Mouse (Mus musculus) liver, embryonic 13.5 days (tissue): ENCODE measurements around the gene 4933415A04Rik. TPM values are rescaled to one million over a fixed set of nuclear protein-coding genes. Genes with fewer than 3 reads are reported as not detected.
A peak's percentile ranks its signal among the peaks of the same experiment; 100 is the strongest.

Experiments
- ATAC-seq: fragments of 200-750 bp; cut with Nextera tagmentation; 2 replicates; pipeline ENCODE4 v1.8.0; 2017; ENCODE audit warnings: low read depth, mild to moderate bottlenecking, moderate number of reproducible peaks, moderate library complexity
- DNase-seq: peaks from one replicate; pipeline ENCODE4 v3.0.0; 2022
- H3K27ac ChIP-seq: fragments of 300-500 bp; sonication (generic); 2 replicates; pipeline ENCODE4 v1.5.1; 2015; ENCODE audit warnings: moderate library complexity, mild to moderate bottlenecking, inconsistent platforms
- H3K27me3 ChIP-seq: fragments of 300-500 bp; sonication (generic); 2 replicates; pipeline ENCODE4 v1.6.1; 2015; ENCODE audit warnings: mild to moderate bottlenecking, inconsistent platforms
- H3K36me3 ChIP-seq: fragments of 300-500 bp; sonication (generic); 2 replicates; pipeline ENCODE4 v1.6.1; 2015; ENCODE audit warnings: mild to moderate bottlenecking, inconsistent platforms
- H3K4me1 ChIP-seq: fragments of 300-500 bp; sonication (generic); replicated peaks from 2 replicates; pipeline ENCODE4 v1.6.1; 2015; ENCODE audit warnings: inconsistent platforms
- H3K4me2 ChIP-seq: fragments of 300-500 bp; sonication (generic); 2 replicates; pipeline ENCODE4 v1.6.1; 2015; ENCODE audit warnings: inconsistent platforms, mild to moderate bottlenecking, moderate library complexity
- H3K4me3 ChIP-seq: fragments of 300-500 bp; sonication (generic); replicated peaks from 2 replicates; pipeline ENCODE4 v1.5.1; 2015; ENCODE audit warnings: mild to moderate bottlenecking, inconsistent platforms
- H3K9ac ChIP-seq: fragments of 300-500 bp; sonication (generic); 2 replicates; pipeline ENCODE4 v1.6.1; 2015; ENCODE audit warnings: mild to moderate bottlenecking, inconsistent platforms
- H3K9me3 ChIP-seq: fragments of 300-500 bp; sonication (generic); replicated peaks from 2 replicates; pipeline ENCODE4 v1.6.1; 2016; ENCODE audit warnings: inconsistent platforms
- WGBS: fragments of 180-500 bp; shearing (Covaris S2); methylation state at CpG from one replicate; pipeline ENCODE4 v1.1.7; 2015; ENCODE audit not compliant: insufficient replicate concordance; 5-methylcytosine and 5-hydroxymethylcytosine counted together
- polyA plus RNA-seq: library from polyadenylated mRNA; unstranded; fragments of >200 nt; fragmentation: Nextera tagmentation; extraction: Ambion mirVana; gene quantifications from 2 replicates; pipeline ENCODE4 v1.2.1, GENCODE M21; 2015

Gene 4933415A04Rik
- polyA plus RNA-seq = 0.73 and 0.93 TPM in 2 replicates

DNA sequence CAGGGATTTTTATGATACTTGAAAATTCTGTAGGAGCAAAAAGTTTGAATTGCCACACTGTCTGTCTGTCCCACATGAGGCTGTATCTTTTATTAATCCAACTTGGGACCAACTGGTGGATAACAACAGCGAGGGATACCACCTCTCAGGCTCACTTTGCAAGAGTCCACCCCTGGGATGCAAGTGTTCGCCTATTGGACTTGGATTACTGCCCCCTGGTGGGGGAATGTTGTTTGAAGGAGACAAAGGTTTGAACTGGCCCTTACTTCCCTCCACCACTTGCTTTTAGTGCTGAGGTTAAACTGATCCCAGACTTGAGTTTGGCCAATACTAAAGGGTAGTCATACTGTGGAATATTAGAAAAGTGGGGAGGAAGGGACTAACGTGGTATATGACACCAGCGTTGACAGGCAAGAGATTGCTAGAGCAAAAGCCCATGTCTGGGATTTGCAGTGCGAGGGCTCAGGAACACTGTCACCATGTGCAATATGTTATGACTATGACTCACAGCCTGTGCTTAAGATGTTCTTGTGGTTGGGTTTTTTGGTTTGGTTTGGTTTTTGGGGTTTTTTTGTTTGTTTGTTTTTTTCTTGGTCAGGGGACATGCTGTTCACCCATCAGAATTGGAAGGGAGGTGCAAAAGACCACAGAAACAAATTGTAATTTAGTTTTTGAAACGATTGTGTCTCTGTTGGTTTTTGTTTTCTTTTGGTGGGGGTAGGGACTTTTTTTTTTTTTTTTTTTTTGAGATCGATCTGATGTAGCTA is at the start of gene 4933415A04Rik:
4933415A04Rik (plus strand) TSS at position 717 of the 767 bp plus-strand sequence.
- H3K27ac ChIP-seq = no peak within 1 kb of the TSS
- H3K4me3 ChIP-seq = no peak within 1 kb of the TSS
- ATAC-seq (no peak), DNase-seq (peak; percentile 19)
- H3K9ac ChIP-seq = no peak within 1 kb of the TSS
- H3K27me3 ChIP-seq = no peaks in the 10 kb centered on the region
- WGBS = 51% methylated on average over 7 of the region's 7 CpGs
- no peaks in the 10 kb centered on the region for H3K9me3 ChIP-seq
- no peak within 1 kb of the TSS for H3K4me2 ChIP-seq
- H3K4me1 ChIP-seq = no peaks in the 10 kb centered on the region
- 0 out of 2 replicates have a peak, but pooled peaks cover 5% of the 10 kb centered on the region for H3K36me3 ChIP-seq

DNA sequence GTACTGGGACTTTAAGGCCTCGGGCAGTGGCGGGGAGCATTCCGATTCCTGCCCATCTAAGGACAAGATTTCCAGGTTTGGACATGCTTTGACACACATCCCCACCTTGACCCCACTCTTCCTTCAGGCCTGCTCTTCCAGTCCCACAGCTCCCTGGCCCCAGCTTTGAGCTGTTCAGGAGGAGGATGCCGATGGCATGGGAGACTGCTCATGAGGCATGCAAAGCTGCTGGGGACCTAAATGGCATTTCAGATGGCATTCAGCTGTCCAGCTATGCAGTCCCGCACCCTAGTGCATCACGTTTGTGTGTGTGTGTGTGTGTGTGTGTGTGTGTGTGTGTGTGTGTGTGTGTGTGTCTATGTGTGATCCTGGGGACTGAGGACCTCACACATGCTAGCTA is 49.8 kb upstream of the 4933415A04Rik start:
- no peaks in the 10 kb centered on the region for H3K4me1 ChIP-seq
- WGBS = 58% methylated on average over 6 of the region's 6 CpGs
- ATAC-seq (no peak), DNase-seq (no peak)
- H3K4me3 ChIP-seq = no peak overlapping the region
- H3K4me2 ChIP-seq = no peak overlapping the region
- no peaks in the 10 kb centered on the region for H3K36me3 ChIP-seq
- no peak overlapping the region for H3K9ac ChIP-seq
- H3K9me3 ChIP-seq = no peaks in the 10 kb centered on the region
- no peaks in the 10 kb centered on the region for H3K27me3 ChIP-seq
- no peak overlapping the region for H3K27ac ChIP-seq

DNA sequence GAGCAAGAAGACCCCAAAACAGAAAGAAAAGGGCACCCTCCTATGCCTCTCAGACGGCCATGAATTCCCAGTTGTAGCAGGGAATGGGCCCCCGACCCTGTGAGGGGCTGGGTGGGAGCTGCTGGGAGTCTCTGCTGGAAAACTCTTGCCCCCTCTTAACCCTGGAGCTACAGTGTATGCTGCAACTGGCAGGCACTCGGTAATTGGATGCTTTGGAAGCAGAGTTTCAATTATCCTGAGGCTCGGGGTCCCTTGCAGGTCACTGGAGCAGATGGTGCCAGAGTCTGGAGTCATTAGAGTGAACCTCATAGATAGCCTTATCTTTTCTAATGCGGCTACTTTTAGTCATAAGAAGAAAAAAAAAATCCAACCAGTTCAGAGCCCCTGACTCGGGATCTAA is 47.0 kb upstream of the 4933415A04Rik start:
- DNase-seq (no peak), ATAC-seq (no peak)
- no peaks in the 10 kb centered on the region for H3K36me3 ChIP-seq
- no peaks in the 10 kb centered on the region for H3K9me3 ChIP-seq
- no peak overlapping the region for H3K4me2 ChIP-seq
- H3K4me1 ChIP-seq = peaks cover 23% of the 10 kb centered on the region
- no peak overlapping the region for H3K9ac ChIP-seq
- no peak overlapping the region for H3K27ac ChIP-seq
- H3K27me3 ChIP-seq = no peaks in the 10 kb centered on the region
- 34% methylated on average over 6 of the region's 6 CpGs for WGBS
- no peak overlapping the region for H3K4me3 ChIP-seq

DNA sequence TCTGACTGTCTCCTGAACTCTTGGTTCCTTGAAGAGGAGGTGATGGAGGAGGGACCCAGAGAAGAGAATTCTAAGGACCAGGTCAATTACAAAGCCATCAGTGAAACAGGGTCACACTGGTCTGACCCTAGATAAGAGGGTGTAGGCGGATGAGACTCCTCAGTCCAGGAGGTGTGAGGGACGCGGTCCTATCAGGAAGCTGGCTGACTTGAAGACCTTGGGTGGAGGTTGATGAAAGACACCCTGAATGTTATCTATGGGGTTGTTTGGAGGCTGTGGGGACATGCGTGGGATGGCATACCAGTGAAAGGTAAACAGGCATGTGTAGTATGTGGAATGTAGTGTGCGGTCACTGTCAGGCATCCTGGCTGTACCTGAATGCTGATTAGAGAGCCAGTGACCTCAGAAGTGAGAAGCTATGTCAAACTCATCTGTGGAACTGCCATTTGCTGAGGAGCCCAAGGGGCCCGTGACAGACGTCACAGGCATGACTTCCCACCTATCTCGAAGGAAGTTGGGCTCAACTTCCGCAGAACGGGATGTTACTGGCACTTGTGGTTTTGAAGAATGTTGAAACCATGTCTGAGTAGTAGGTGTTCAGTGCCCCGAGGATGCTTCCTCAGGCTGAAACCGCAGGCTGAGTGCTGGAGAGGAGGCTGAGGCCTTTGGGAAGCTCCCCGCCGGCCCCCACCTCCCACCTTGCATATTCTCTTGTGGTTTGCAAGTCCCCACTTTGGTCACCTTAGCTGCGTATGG is 43.0 kb upstream of the 4933415A04Rik start:
- no peaks in the 10 kb centered on the region for H3K36me3 ChIP-seq
- no peak overlapping the region for H3K4me3 ChIP-seq
- no peaks in the 10 kb centered on the region for H3K27me3 ChIP-seq
- H3K9ac ChIP-seq = no peak overlapping the region
- H3K27ac ChIP-seq = no peak overlapping the region
- no peaks in the 10 kb centered on the region for H3K9me3 ChIP-seq
- WGBS = 17% methylated on average over 15 of the region's 15 CpGs
- H3K4me2 ChIP-seq = no peak overlapping the region
- H3K4me1 ChIP-seq = peaks cover 45% of the 10 kb centered on the region
- DNase-seq (no peak), ATAC-seq (no peak)

DNA sequence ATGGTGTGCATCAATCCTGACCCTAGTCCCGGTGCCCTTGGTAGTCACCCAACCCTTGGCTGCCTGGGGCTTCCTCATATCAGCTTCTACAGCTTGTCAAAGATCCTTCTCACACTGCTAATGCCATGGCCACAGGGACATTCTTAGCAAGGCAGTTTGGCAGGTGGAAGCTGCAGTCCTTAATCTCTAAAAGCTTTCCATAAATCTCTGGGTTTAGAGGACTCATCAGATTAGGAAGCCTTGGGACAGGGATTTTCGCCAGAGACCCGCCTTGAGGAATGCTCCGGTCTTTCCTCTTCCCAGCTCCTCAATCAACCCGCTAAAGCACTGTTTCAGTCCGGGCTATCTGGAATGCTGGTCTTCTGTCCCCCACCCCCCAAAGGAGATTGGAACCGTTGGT is 42.0 kb upstream of the 4933415A04Rik start:
- ATAC-seq (no peak), DNase-seq (no peak)
- peaks cover 54% of the 10 kb centered on the region for H3K4me1 ChIP-seq
- no peaks in the 10 kb centered on the region for H3K9me3 ChIP-seq
- no peaks in the 10 kb centered on the region for H3K27me3 ChIP-seq
- no peak overlapping the region for H3K9ac ChIP-seq
- H3K4me2 ChIP-seq = no peak overlapping the region
- H3K36me3 ChIP-seq = no peaks in the 10 kb centered on the region
- H3K27ac ChIP-seq = no peak overlapping the region
- H3K4me3 ChIP-seq = no peak overlapping the region
- WGBS = 58% methylated on average over 7 of the region's 7 CpGs

DNA sequence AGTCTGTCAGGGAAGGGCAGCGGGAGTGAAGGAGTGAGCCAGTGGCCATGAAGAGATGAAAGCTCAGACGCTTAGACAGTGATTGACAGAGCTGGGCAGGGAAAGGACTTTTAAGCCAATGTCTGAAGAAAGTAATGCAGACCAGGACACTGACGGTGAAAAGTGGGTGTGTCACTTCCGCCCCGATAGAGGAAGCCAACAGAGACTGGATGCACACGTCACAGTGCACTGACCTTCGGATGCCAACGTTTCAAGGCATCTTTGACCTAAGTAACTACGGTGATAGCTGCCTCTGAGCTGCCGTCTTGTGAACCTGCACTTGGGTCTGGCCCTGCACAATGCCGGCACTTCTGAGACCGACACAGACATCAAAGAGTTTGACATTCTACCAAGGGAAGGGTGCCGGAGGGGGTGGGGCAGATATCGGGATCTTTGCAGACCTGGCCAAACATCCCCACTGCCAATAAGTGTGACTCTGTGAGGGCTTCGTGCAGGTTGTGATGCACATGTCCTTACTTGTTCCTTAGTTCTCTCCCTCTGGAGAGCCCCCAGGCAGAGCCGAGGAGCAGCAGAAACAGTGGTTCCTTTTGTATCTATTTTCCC is 40.9 kb upstream of the 4933415A04Rik start:
- ATAC-seq (no peak), DNase-seq (no peak)
- no peak overlapping the region for H3K4me2 ChIP-seq
- H3K9me3 ChIP-seq = no peaks in the 10 kb centered on the region
- WGBS = 61% methylated on average over 16 of the region's 16 CpGs
- H3K27ac ChIP-seq = no peak overlapping the region
- H3K9ac ChIP-seq = no peak overlapping the region
- no peak overlapping the region for H3K4me3 ChIP-seq
- no peaks in the 10 kb centered on the region for H3K36me3 ChIP-seq
- H3K27me3 ChIP-seq = no peaks in the 10 kb centered on the region
- peaks cover 61% of the 10 kb centered on the region for H3K4me1 ChIP-seq

DNA sequence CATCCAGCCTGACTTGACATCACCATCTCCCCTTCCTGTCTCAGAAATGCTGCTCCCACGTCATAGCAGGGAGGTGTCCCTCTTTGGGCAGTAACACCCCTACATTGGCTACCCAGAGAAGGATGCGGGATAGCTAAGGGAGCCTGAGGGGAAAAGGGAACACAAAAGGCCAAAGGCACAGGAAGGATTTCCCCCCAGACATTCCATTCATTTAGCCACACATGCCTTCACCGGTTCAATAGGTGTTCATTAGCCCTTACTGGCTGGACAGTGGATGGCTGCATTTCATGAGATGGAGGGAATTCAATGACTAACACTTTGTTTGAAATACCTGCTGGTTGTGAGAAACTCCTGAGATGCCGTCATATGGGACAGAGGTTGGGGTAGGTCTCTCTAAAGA is 40.2 kb upstream of the 4933415A04Rik start:
- ATAC-seq = no peak
- Histone ChIP-seq H3K9ac (no peak overlapping the region), H3K36me3 (no peaks in the 10 kb centered on the region), H3K4me1 (peaks cover 61% of the 10 kb centered on the region), H3K4me2 (no peak overlapping the region), H3K27ac (no peak overlapping the region), H3K9me3 (no peaks in the 10 kb centered on the region), H3K27me3 (no peaks in the 10 kb centered on the region), H3K4me3 (no peak overlapping the region)
- WGBS = 74% methylated on average over 4 of the region's 4 CpGs
- no peak for DNase-seq

DNA sequence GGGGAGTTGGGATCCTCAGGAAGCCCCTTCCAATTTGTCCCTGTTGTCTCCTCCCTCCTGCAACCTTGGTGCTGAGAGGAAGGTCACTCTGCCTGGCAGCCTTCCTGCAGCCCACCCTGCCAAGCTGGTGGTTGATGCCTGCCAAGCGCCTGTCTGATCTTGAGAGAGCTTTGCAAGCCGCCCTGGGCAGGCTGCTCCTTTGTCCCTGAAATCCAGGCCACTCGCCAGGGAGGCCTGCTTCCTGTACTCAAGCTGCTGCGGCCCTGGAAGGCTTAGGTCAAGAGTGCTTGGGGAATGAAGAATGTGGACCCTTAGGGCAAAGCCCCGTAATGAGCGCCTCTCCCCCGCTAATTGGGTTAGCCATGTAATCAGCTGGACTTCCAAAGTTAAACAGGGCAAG is 38.7 kb upstream of the 4933415A04Rik start:
- no peaks in the 10 kb centered on the region for H3K27me3 ChIP-seq
- WGBS = 51% methylated on average over 7 of the region's 7 CpGs
- peak; percentile 24; the same call in 1 of the 2 replicates for ATAC-seq
- no peak overlapping the region for H3K4me2 ChIP-seq
- DNase-seq = no peak
- H3K4me1 ChIP-seq = peaks cover 58% of the 10 kb centered on the region
- H3K27ac ChIP-seq = peak overlapping the region; percentile 67
- H3K4me3 ChIP-seq = no peak overlapping the region
- no peaks in the 10 kb centered on the region for H3K36me3 ChIP-seq
- no peak overlapping the region for H3K9ac ChIP-seq
- no peaks in the 10 kb centered on the region for H3K9me3 ChIP-seq

DNA sequence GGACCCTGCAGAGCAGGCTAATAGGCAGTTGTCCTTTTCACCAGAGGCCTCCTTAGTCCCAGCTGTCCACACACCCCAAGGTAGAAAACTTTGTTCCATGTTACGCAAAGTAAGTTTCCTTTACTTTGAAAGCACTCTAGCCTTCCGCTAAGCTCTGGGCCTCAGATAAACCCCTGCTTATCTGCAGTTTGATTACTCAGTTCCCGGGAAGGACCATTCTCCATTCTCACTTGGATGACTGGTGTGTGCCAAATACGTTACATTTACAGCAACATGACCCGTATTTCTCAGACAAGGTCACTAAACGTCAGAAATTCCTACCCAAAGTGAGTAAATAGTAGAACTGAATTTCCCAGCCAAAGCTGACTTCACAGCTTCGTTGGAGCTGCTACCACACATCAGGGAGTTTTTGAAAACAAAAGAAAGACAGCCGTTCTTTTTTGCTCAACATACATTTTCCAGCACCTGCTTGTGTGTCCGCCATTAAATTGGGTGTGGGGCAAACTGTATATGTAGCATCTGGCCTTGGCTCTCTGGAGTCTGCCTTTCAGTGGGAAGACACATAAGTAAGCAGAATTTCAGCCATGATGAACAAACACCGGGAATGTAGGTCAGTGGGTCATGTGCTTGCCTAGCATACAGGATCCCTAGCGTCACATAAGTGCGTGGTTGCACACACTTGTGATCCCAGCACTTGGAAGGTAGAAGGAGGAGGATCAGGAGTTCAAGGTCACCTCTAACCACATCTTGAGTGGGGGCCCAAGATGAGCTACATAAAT is 38.0 kb upstream of the 4933415A04Rik start:
- no peak overlapping the region for H3K9ac ChIP-seq
- no peak overlapping the region for H3K4me2 ChIP-seq
- no peaks in the 10 kb centered on the region for H3K27me3 ChIP-seq
- DNase-seq (no peak), ATAC-seq (peak; percentile 30; the same call in 1 of the 2 replicates)
- H3K27ac ChIP-seq = peak overlapping the region; percentile 70
- 46% methylated on average over 12 of the region's 12 CpGs for WGBS
- H3K4me1 ChIP-seq = peaks cover 51% of the 10 kb centered on the region
- no peak overlapping the region for H3K4me3 ChIP-seq
- no peaks in the 10 kb centered on the region for H3K9me3 ChIP-seq
- no peaks in the 10 kb centered on the region for H3K36me3 ChIP-seq

DNA sequence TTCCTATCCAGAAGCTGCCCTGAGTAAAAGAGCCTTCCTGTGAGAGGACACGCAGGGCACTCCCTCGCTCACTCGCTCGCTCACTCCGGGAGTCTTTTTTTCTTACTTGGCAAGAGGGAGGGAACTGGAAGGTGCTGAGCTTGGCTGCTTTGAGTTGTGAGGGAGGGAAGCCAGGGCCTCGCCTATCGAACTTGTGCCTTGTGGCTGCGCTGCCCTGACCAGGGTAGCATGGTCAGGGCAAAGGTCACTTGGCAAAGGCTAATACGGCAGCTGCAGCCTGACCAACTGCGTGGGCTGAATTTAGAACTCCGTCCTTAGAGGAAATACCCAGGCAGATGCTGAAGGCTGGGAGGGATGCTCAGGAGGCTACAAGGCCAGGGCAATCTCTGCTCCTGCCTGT is 37.1 kb upstream of the 4933415A04Rik start:
- WGBS = 71% methylated on average over 11 of the region's 11 CpGs
- DNase-seq = no peak
- no peaks in the 10 kb centered on the region for H3K27me3 ChIP-seq

DNA sequence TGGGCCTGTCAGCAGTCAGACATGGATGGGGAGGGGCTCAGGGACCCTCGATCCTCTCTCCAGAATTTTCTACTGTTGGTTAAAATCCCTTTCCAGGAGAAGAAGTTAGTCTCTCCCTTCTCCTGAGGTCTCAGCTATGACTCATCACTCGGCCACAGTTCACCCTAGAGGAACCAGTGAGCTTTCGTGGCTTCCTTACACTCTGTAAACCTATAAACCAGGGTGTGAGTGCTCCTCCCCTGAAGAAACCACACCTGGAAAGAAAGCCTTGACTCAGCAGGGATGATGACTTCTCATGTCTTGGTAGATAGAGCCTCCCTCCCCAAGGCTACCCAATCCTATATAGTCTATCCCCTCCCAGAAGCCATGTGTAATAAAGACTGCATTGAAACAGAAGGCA is 35.1 kb upstream of the 4933415A04Rik start:
- Histone ChIP-seq H3K9ac (no peak overlapping the region), H3K27ac (no peak overlapping the region), H3K36me3 (no peaks in the 10 kb centered on the region), H3K4me1 (peaks cover 31% of the 10 kb centered on the region), H3K4me3 (no peak overlapping the region), H3K27me3 (no peaks in the 10 kb centered on the region), H3K4me2 (no peak overlapping the region), H3K9me3 (no peaks in the 10 kb centered on the region)
- no peak for ATAC-seq
- WGBS = 31% methylated on average over 3 of the region's 3 CpGs
- no peak for DNase-seq

More for the DNA sequence above, 37.1 kb upstream of the 4933415A04Rik start:
- H3K4me3 ChIP-seq = no peak overlapping the region
- no peaks in the 10 kb centered on the region for H3K36me3 ChIP-seq
- no peaks in the 10 kb centered on the region for H3K9me3 ChIP-seq
- H3K27ac ChIP-seq = peak overlapping the region; percentile 70
- H3K4me1 ChIP-seq = peaks cover 43% of the 10 kb centered on the region
- ATAC-seq = peak; percentile 32; the same call in 1 of the 2 replicates
- H3K9ac ChIP-seq = no peak overlapping the region
- H3K4me2 ChIP-seq = no peak overlapping the region
